Mouse (Mus musculus): ENCODE measurements at regions not wholly inside any gene's neighbourhood (a gene's known extent, or its start where the extent isn't known, plus 50 kb on each side); places are given as distances from the start of the nearest gene placed in this dataset.

DNA sequence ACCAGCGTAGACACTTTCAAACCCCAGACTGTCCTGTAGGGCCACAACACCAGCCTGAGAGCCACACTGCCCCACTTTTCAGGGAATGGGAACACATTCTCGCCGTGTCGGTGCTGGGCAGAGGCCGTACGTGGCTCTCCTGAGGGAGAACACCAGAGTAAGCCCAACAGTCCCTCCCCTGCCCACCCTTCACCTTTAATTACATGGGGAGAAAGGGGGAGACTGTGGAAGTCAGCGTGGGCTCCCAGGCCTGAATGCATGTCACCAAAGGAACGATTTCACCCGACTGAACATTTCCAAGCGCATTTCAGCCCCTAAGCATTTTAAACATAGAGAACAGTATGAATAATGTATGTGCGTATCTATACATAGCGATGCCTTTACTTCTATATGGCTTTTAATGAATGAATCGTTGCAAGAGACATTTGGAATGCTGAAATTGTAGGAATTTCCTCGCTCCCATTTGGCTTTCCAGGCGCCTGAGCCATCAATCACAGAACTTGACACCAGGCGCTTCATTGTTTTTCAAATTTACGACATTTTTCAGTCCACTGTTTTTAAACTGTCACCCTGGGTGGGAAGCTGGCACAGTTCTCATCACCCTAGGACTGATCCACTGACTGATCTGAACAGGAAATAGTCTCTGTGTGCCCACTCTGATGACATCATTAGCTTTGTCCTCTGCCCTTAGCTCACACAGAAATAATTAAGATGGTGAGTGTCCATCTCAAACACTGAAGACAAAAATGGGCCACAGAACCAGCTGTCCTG lies 152.3 kb downstream of the Atp23 start:
- DNase-seq (ENCODE audit: low spot score in 2 of 2): no peak

DNA sequence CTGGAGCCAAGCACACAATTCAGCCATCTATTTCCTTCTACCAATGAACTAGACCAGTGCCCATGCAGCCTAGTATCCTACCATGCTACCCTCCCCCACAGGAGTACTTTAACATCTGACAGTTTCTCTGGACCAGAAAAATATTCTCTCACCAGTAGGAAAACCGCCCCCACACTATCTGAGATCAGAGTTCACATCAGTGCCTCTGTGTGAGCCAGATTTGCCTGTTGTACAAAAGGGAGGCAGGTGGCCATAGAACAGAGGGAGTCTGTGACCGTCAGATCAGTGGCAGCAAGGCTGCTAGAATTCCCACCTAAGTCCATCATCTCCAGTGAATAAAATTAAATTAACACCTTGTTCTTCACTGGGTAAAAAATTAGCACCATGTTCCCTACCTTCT lies 166.5 kb downstream of the Atp23 start:
- DNase-seq (ENCODE audit: low spot score in 2 of 2): no peak

DNA sequence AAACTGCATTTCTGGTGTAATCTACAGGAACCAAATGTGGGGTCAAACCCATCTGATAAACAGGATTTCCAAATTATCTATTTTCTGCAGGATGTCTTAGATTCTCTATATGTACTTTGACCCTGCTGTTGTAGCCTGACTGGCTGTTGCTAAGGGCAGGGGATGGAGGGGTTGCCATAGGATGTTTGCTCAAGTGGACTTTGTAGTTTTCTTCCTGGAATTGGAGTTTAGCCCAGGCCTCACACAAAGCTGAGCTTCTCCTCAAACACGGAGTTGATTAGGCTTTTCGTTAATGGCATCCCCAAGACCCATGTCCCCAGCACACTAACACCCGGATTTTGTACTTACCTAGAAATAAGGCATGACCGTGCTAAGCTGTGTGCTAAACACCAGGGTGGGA lies 173.3 kb downstream of the Atp23 start:
- DNase-seq (ENCODE audit: low spot score in 2 of 2): no peak

DNA sequence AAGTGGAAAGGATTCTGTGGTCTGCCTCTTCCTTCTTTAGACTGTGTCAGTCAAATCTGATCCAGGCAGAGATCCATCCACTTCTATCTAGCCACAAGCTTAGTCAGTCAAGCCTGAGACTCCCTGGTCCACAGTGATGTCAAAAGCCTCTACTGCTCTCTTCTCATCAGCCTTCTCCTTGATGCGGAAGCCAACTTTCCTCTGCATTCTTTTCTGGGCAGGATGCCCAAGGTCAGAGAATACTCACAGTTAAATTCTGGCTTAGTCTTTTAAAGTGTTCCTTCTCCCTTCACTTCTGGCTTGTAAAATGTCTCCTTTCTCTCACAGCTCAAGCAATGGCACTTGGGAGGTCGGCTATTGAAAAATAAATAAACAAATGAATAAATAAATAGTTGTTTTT lies 183.2 kb downstream of the Atp23 start:
- DNase-seq (ENCODE audit: low spot score in 2 of 2): no peak

DNA sequence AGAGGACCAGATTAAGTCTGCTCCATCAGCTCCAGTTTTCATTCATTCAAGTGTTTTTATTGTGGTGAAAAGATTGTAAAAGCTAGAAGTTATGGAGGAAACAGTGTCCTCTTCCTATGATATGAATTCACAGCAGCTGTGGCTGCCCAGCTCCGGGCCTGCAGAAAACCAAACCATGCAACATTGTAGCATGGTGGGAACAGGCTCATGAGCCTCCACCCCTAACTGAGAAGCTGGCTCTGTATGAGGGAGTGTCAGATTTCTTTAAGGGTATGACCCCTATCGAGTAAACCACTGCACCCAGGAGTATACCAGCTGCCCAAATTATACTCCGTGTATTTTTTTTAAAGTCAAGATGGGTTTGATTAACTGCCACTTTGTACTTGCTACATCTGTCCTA lies 189.4 kb downstream of the Atp23 start:
- DNase-seq (ENCODE audit: low spot score in 2 of 2): no peak

DNA sequence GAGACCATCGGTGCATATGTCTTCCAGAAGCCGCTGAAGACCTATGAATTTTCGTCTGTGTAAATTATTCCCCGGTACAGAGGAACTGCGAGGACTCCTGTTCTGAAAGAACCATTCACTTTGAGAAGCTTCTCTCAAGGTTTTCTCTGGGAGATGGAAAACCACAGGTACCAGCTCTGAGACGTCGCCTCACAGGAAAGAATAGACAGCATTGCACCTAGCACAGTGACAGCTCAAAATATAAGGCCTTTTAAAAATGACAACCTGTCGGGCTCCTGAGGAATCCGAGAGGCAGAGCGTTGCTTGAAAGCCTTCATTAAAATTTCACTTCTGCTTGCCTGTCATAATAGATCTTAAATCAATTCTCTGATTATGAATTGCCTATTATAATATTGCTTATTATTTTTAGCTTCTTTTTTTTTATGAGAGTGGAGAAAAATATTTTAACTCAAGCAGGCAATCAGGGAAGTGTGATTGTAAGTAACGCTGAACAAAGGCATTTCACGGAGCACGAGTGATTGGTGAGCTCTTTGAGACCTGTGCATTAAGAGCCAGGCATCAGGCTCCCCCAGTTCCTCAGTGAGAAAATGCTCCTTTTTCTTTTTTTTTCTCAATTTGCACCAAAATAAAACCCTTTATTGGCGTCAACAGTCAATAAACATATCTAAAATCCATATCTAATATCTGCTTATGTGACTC lies 191.8 kb downstream of the Atp23 start:
- no peak for DNase-seq (ENCODE audit: low spot score in 2 of 2)

DNA sequence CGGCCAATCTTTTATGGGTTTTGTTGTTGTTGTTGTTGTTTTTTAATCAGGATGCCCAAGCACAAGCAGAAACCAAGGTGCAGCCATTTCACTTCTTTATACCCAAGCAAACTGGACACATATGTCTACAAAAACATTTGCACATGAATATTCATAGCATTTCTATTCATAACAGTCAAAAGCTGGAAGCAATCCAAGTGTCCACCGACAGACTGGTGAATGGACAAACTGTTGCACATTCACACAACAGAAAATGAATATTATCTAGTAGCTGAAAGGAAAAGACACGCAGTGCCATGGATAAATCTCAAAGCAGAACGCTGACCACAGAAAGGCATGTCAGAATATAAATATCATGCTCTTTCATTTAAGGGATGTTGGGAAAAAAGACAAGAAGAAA lies 192.4 kb downstream of the Atp23 start:
- no peak for DNase-seq (ENCODE audit: low spot score in 2 of 2)

DNA sequence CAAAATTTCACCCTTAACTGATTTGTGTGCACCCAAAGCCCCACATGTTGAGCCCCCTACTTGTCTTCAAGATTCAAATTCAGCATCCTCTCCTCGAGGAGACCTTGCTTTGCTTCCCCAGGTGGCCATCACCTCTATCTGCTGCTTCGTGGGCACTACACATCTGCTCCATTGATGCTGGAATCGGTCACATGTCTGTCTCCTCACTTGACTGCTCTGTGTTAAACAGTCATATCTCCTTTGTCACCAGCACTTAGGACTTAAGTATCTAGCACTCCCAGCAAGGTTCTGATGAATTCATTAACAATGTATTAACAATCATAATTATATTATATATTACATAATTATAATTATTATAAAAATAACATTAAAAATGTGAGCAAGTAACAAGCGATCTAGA lies 192.9 kb downstream of the Atp23 start:
- DNase-seq (ENCODE audit: low spot score in 2 of 2): no peak

DNA sequence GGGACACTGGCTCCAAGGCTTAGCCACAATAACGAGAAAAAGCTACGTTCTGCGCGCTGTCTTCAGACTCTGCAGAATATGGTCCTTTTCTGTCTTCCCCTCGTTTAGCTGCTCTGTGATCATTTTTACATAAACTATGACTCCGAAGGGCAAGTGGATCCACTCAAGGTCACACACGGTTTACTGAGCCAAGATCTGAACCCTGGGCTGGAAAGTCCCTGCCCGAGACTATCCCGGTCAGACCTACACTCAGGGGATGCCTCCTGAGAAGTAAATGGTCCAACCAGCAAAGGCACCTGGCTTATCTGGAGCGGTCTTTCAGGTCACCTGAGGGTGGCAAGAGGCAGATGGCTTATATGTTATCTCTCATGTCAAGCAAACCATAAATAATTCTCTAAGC lies 204.1 kb downstream of the Atp23 start:
- DNase-seq (ENCODE audit: low spot score in 2 of 2): no peak

DNA sequence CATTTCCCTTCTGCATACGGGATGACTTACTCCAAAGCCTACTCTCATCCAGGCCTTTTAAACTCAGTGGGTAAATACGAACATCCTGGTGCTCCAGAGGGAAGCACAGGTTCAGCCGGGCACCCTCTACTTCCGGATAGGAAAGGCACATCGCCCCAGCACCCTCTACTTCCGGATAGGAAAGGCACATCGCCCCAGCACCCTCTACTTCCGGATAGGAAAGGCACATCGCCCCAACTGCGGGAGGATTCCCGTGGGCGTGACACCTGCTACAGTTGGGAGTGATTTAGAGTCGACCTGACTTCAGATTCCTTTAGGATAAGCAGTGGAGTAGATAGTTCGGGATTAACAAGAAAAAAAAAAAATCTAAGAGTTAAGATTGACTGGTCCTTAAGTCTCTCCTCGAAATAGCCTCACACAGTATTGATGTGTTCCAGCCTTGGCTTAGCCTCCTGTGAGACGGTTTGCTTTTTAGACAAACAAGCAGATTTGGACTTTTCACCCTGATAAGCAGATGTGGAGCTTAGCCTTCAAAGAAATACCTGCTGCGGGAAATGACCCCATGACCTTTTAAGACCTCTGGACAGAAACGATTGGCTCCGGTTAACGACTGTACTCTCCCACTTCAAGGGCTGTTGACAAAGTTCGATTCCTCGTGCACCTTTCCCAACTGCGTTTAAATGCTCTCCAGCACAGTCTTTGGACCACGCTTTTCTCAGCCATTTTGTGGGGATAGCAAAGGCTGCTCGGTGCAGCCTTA lies 210.1 kb downstream of the Atp23 start:
- DNase-seq (ENCODE audit: low spot score in 2 of 2): no peak

DNA sequence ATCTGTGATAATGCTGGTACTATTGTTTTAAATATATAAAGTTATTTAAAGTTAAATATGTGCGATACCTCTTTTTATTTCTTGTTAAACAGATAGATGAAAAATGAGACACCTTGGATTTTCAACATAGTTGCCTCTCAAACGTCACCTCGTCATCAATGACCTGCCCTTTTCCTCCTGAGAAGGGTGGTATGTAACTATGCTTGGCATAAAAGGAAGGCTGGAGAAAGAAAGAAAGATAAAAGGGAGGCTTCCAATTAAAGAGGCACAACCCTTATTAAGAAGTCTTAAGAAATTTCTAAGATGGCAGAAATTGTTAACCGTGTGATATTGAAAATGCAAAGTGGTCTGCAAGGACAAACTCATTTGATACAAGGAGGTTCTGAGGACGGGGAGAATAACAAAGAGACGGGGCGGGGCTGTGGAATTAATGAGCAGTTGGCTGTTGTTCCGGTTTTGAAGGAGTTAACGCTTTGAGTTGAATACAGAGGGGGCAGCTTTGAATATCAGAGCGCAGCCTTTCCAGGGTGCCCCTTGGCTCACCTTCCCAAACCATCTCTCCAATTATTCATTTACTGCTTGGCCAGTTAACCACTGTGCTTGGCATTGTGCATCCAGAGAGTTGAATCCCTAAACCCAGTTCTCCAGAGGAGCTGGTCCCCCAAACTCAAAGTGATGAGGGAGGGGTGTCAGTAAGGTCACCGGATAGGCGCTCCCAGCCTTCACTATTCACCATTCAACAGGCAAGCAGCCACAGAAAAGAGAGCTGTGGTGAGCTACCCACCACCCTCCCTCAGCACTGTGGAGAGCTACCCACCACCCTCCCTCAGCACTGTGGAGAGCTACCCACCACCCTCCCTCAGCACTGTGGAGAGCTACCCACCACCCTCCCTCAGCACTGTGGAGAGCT lies 220.6 kb downstream of the Atp23 start:
- DNase-seq (ENCODE audit: low spot score in 2 of 2): no peak

DNA sequence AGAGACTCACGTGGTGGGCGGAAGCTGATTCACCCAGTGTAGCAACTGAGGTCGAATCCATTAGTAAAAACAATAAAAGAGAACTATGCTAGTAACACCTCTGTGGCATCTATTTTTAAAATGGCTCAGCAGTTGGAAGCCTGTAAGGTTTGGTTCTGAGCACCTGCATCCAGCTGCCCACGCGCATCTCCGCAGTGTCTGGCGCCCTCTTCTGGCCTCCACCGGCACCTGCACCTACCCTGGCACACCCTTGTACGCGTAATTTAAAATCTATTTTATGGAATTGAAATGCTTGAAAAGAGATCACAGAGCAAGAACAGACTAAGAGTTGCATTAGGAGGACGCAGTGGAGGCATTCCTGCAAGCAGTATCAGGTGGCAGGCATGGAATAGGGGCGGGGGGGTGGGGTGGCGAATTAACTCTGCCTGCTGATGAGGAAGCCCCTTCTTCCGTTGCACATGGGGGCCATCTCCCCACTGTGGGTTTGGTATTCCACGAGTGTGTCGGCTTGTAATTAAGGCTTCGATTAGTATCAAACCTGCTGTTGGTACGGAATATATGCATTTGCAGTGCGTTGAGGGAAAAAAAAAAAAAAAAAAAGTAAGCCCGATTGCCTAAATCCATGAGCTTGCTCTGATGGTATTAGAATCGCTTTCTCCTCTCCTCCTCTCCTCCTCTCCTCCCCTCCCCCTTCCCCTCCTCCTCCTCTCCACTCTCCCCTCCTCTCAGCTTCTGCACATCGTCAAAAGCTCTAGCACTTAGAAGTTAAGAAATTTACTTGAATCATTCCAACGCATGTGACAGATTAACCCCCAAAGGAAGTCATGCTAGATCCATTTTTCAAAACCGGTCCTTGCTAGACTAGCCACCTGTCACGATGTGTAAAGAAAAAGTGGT lies 221.7 kb downstream of the Atp23 start:
- DNase-seq (ENCODE audit: low spot score in 2 of 2): no peak

DNA sequence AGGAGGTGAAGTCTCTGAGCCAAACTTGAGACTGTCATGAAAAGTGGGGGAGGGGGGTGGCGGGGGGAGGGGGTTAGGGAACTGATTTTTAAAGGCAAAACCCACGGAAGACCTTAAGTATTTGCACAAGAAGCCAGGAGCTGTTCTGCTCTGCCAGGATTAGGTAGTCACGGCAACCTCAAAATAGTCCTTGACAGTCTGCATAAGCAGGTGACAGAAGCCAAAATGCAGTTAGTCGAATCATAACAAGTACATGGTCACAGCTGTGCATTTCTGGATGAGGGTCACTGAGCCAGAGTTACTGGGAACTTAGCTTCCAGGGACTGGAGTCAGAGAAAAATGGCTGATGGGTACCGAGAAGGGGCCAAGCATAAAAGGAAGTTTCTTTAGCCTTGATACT lies 227.7 kb downstream of the Atp23 start:
- no peak for DNase-seq (ENCODE audit: low spot score in 2 of 2)

DNA sequence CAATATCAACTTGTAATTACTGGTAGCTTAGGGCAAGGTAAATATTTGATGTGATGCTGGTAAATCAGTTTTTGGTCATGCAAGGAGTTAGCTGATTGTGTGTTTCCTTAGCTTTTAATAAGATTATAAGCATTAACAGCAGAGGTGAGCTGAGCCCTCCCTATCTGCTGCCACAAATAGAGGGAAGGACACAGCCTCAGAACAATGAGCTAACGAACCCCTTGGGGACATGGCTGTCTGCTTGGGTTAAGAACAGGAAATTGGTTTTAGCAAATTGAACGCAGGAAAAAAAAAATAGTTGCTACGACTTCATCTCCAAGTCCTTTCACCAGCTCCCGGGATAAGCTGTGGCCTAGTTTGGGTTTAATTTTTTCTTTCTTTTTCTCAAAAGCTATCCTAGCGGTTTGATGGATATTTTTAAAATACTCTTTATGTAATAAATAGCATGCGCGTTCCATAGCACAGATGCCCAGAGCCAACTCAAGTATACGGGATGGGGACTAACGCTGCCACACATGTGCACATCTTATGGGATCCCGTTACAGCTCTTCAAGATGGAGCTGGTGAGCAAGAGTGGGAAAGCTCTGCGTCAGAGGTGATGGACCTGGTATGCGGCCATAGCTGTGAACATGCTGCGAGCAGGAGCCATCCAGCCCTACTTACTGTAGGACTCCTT lies 236.6 kb downstream of the Atp23 start:
- DNase-seq (ENCODE audit: low spot score in 2 of 2): no peak

DNA sequence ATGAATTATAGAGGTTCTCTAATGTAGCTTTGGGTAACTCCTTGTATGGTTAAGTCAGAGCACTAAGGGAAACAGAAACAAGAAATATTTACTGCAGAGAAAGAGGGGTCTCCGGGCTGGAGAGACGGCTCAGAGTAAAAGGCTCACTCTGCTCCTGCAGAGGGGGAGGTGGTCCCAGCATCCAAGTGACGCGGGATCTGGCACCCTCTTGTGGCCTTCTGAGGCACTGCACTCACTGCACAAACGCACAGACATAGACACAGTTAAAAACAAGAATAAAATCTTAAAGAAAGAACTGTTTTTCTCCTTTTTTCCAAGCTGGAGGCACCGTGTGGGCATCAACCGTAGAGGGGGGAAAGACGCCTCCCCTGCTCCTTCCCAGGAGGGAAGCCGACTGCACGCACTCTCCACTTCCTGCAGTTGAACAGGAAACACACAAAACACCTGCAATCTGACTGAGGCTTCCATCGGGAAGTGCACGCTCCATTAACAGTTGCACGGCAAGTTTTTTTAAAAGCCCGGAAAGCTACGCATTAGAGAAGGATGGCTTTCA lies 237.6 kb downstream of the Atp23 start:
- DNase-seq (ENCODE audit: low spot score in 2 of 2): no peak

DNA sequence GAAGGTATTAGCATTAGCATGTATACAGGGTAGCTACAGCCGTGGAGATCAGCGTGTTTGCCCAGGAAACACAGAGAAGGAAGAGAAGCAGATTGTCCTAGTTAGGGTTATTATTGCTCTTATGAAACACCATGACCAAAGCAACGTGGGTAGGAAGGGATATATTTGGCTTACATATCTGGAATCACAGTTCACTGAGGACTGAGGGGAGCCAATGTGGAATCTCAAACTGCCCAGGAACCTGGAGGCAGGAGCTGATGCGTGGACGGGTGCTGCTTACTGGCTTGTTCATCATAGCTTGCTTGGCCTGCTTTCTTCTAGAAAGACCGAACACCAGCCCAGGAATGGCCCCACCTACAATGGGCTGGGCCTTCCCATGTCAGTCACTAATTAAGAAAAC lies 238.4 kb downstream of the Atp23 start:
- DNase-seq (ENCODE audit: low spot score in 2 of 2): no peak

DNA sequence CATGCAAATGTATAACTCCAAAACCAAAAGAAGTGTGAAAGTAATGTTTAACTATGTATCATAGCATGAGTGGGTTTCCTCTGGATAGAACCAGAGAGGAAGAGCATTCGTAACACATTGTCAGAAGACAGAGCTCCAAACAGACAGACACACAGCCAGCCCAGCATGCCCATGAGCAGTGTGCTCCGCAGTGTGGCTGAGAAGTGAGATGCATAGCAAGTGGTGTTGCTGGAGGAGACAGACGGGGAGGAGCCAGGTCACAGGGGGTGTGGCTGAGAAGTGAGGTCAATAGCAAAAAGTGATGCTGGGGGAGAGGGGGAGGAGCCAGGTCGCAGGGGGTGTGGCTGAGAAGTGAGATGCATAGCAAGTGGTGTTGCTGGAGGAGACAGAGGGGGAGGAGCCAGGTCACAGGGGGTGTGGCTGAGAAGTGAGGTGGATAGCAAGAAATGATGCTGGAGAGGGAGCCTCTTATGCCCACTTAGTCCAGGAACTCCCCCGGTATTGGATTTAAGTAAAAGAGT lies 240.0 kb downstream of the Atp23 start:
- no peak for DNase-seq (ENCODE audit: low spot score in 2 of 2)

DNA sequence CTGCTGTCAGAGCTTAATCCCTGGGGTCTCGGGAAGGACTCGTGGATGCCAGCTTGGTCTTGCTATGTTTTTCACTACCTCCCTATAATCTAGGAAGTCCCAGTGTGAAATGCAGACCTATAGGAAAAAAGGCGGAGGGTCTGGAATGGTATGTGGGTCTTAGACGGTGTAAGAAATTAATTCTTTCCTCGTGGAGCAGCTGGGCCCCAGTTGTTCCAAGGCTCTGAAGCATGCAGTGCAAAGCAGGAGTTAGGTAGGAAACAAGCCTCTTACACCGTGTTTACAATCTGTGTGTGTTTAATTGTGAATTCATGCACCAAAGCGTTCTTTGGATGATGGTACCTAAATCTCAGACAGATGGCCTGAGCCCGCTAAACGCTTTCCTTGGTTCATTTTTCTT lies 241.1 kb downstream of the Atp23 start:
- no peak for DNase-seq (ENCODE audit: low spot score in 2 of 2)

DNA sequence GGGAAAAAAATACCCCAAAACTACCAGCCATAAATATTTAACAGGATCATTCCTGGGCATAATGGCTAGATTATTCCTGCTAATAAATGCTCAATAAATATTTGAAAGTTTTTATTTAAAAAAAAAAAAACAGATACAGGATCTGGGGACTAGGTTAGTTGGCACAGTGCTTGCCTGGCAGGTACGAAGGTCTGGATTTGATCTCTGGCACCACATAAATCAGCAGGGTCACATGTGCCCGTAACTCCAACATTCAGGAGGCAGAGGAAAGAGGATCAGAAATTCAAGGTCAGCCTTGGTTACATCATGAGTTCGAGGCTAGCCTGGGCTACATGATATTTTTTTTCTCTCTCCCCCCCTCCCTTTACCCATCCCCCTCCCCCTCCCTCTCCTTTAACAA lies 248.5 kb downstream of the Atp23 start:
- no peak for DNase-seq (ENCODE audit: low spot score in 2 of 2)

DNA sequence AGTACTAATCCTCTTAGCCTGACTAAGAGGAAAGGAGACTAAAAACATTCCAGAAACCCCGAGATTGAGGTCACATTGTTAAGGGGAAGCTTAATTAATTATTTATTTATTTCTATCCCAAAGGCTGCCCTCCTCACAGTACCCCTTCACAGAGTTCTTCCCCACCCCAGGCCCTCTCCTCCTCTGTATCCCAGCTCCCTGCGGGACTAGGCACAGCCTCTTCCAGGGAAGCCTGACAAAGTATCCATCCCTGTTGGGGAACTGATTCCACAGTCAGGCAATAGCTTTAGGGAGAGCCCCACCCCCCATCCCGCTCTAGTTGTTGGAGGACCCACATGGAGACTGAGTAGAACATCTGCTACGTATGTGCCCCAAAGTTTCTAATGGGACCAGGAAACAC lies 254.6 kb downstream of the Atp23 start:
- no peak for DNase-seq (ENCODE audit: low spot score in 2 of 2)
